Mouse (Mus musculus) limb, embryonic 11.5 days (tissue): ENCODE results near the gene Dip2b. TPM values are rescaled to one million over a fixed set of nuclear protein-coding genes. Genes with fewer than 3 reads are reported as not detected.

Experiments used
- ATAC-seq: fragments of 200-750 bp; cut with Nextera tagmentation; 2 replicates; pipeline ENCODE4 v1.8.0; 2017; ENCODE audit warnings: low read depth; ENCODE audit not compliant: insufficient number of reproducible peaks, low FRiP score, low TSS enrichment
- DNase-seq: peaks from one replicate; pipeline ENCODE4 v3.0.0-alpha.2; 2015; ENCODE audit warnings: low spot score
- H3K27ac ChIP-seq: fragments of 300-500 bp; sonication (generic); replicated peaks from 2 replicates; pipeline ENCODE4 v1.5.1; 2014; ENCODE audit warnings: low read depth, mild to moderate bottlenecking, low read length
- H3K27me3 ChIP-seq: fragments of 300-500 bp; sonication (generic); 2 replicates; pipeline ENCODE4 v1.6.1; 2014; ENCODE audit warnings: mild to moderate bottlenecking, low read length, mixed read lengths; ENCODE audit not compliant: control insufficient read depth, insufficient read depth
- H3K36me3 ChIP-seq: fragments of 300-500 bp; sonication (generic); 2 replicates; pipeline ENCODE4 v1.6.1; 2014; ENCODE audit warnings: mild to moderate bottlenecking, low read length, moderate library complexity, mixed read lengths; ENCODE audit not compliant: control insufficient read depth, insufficient read depth
- H3K4me1 ChIP-seq: fragments of 300-500 bp; sonication (generic); 2 replicates; pipeline ENCODE4 v1.6.1; 2014; ENCODE audit warnings: low read length, mixed read lengths; ENCODE audit not compliant: control insufficient read depth, insufficient read depth
- H3K4me2 ChIP-seq: fragments of 300-500 bp; sonication (generic); 2 replicates; pipeline ENCODE4 v1.6.1; 2014; ENCODE audit warnings: low read depth, mild to moderate bottlenecking, moderate library complexity; ENCODE audit not compliant: severe bottlenecking
- H3K4me3 ChIP-seq: fragments of 300-500 bp; sonication (generic); 2 replicates; pipeline ENCODE4 v1.5.1; 2014; ENCODE audit warnings: low read depth, low read length
- H3K9ac ChIP-seq: fragments of 300-500 bp; sonication (generic); 2 replicates; pipeline ENCODE4 v1.6.1; 2014; ENCODE audit warnings: mild to moderate bottlenecking, low read length
- H3K9me3 ChIP-seq: fragments of 300-500 bp; sonication (generic); 2 replicates; pipeline ENCODE4 v1.6.1; 2016; ENCODE audit warnings: low read length; ENCODE audit not compliant: control insufficient read depth
- WGBS: fragments of 180-500 bp; shearing (Covaris S2); extraction: QIAGEN DNeasy Blood & Tissue Kit; methylation state at CpG from one replicate; pipeline ENCODE4 v1.1.7; 2014; 5-methylcytosine and 5-hydroxymethylcytosine counted together
- polyA plus RNA-seq: library from polyadenylated mRNA; unstranded; fragments of >200 nt; fragmentation: Nextera tagmentation; extraction: Ambion mirVana; gene quantifications from 2 replicates; pipeline ENCODE4 v1.2.1, GENCODE M21; 2014

Dip2b gene
- polyA plus RNA-seq, 1 experiment from 2014 or later = 18.5 TPM

DNA sequence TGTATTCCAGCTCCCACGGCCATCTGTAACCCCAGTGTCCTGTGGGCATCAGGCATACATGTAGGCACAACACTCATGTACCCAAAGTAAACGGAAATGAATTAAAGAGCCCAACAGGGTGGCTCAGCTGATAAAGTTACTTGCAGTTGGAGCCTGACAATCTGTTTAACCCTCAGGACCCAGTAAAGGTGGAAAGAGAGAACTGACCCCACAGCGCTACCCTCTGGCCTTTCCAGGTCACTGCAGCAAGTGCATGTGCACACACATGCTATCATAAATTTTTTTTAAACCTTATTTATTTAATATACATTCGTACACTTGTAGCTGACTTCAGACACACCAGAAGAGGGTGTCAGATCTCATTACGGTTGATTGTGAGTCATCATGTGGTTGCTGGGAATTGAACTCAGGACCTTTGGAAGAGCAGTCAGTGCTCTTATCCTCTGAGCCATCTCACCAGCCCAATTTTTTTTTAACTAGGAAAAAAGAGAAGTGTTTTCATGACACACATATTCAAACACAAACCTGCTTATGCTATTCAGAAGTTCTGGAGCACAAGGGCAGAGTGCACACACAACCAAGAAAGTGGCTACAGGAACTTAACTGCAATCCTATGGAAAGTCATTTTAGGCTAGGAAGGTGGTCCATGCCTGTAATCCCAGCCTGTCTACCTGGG, 146.5 kb downstream of the Dip2b start:
- Histone ChIP-seq H3K4me1 (no peaks in the 10 kb centered on the region), H3K27me3 (no peaks in the 10 kb centered on the region), H3K9me3 (no peaks in the 10 kb centered on the region), H3K4me3 (no peak overlapping the region), H3K9ac (no peak overlapping the region), H3K4me2 (no peak overlapping the region), H3K36me3 (peaks cover 8% of the 10 kb centered on the region; the same call in 1 of the 2 replicates), H3K27ac (no peak overlapping the region)
- WGBS = 88% methylated on average over 5 of the region's 5 CpGs
- no peak for ATAC-seq
- DNase-seq = peak; percentile 24

DNA sequence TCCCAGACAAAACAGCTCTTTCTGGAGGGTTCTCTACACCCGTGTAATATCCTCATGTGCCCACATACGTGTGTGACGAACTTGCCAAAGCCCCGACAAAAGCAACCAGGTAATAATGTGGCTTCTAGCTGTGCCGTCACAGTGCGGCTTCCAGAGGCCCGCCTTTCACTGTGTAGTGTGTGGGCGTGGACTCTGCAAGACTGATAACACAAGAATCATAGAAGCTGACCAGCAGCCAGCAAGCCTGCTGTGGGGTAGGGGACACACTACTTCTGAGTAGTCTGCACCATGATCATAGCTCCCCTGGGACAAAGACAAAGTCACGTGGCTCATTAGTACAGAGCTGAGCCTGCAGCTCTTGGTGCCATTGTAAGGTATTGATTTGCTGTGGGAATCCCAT, 147.8 kb downstream of the Dip2b start:
- H3K27me3 ChIP-seq = no peaks in the 10 kb centered on the region
- no peak overlapping the region for H3K9ac ChIP-seq
- no peak overlapping the region for H3K4me3 ChIP-seq
- ATAC-seq = no peak
- no peaks in the 10 kb centered on the region for H3K9me3 ChIP-seq
- H3K4me1 ChIP-seq = no peaks in the 10 kb centered on the region
- H3K36me3 ChIP-seq = peaks cover 8% of the 10 kb centered on the region; the same call in 1 of the 2 replicates
- no peak overlapping the region for H3K4me2 ChIP-seq
- H3K27ac ChIP-seq = no peak overlapping the region
- DNase-seq = no peak
- WGBS = 94% methylated on average over 9 of the region's 9 CpGs

- no peak overlapping the region for H3K4me3 ChIP-seq
- H3K4me2 ChIP-seq = no peak overlapping the region
- H3K4me1 ChIP-seq = no peaks in the 10 kb centered on the region
- WGBS = 94% methylated on average over 8 of the region's 8 CpGs
- no peaks in the 10 kb centered on the region for H3K27me3 ChIP-seq
- DNase-seq (no peak), ATAC-seq (no peak)
- peaks cover 11% of the 10 kb centered on the region; the same call in 1 of the 2 replicates for H3K36me3 ChIP-seq
- no peak overlapping the region for H3K9ac ChIP-seq
- H3K27ac ChIP-seq = no peak overlapping the region
- no peaks in the 10 kb centered on the region for H3K9me3 ChIP-seq
Observed at GRCm38 (mm10) chr15:100186882-100187672, 148.6 kb downstream of the Dip2b start.

DNA sequence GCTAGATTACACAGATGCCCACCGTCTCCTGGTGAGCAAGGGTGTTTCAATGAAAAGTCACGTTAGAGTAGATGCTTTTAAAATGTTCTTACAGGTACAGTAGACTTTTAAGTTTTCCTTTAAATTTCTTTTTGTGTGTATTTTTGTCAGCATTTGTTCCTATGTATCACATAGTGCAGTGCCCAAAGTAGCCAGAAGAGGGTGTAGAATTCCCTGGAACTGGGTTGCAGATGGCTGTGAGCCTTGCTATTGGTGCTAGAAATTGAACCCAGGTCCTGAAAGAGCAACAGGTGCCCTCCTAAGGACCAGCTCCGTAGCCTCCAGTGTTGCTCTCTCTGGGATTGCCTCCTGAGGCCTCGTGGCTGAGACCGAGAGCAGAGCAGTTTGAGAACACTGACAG, 150.1 kb downstream of the Dip2b start:
- Histone ChIP-seq H3K4me3 (no peak overlapping the region), H3K9me3 (no peaks in the 10 kb centered on the region), H3K27ac (no peak overlapping the region), H3K4me2 (no peak overlapping the region), H3K36me3 (peaks cover 15% of the 10 kb centered on the region), H3K27me3 (no peaks in the 10 kb centered on the region), H3K4me1 (no peaks in the 10 kb centered on the region), H3K9ac (no peak overlapping the region)
- ATAC-seq (no peak), DNase-seq (peak; percentile 27)
- WGBS = 94% methylated on average over 5 of the region's 5 CpGs

DNA sequence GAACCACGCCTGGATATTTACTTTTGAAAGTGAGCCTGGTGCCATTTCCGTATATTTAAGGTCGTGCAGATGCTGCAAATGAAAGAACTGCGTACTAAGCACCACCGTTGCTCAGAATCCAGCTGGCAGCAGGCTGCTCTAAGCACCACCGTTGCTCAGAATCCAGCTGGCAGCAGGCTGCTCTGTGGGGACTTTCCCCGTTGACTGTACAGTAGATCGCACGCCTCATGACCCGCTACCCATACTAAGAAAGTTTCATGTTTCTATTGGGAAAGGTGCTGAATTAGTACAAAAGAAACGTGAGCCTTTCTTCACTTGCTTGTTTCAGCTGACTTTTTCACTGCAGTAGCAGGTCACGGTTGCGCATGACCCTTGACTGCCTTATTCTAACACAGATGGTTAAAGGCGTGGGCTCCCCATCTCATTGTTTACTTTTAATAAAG, 150.5 kb downstream of the Dip2b start:
- no peak overlapping the region for H3K27ac ChIP-seq
- no peak overlapping the region for H3K4me3 ChIP-seq
- WGBS = 89% methylated on average over 14 of the region's 14 CpGs
- H3K4me1 ChIP-seq = no peaks in the 10 kb centered on the region
- DNase-seq (no peak), ATAC-seq (no peak)
- H3K9ac ChIP-seq = no peak overlapping the region
- H3K27me3 ChIP-seq = no peaks in the 10 kb centered on the region
- H3K36me3 ChIP-seq = peaks cover 15% of the 10 kb centered on the region
- H3K9me3 ChIP-seq = no peaks in the 10 kb centered on the region
- H3K4me2 ChIP-seq = no peak overlapping the region

GRCm38 (mm10) chr15:100190083-100190482, 151.6 kb downstream of the Dip2b start:
- Histone ChIP-seq H3K9ac (no peak overlapping the region), H3K4me1 (no peaks in the 10 kb centered on the region), H3K36me3 (peaks cover 15% of the 10 kb centered on the region), H3K27ac (no peak overlapping the region), H3K27me3 (no peaks in the 10 kb centered on the region), H3K4me3 (no peak overlapping the region), H3K9me3 (no peaks in the 10 kb centered on the region), H3K4me2 (no peak overlapping the region)
- 91% methylated on average over 5 of the region's 5 CpGs for WGBS
- DNase-seq = no peak
- ATAC-seq = no peak

- no peak overlapping the region for H3K9ac ChIP-seq
- H3K4me1 ChIP-seq = no peaks in the 10 kb centered on the region
- ATAC-seq (no peak), DNase-seq (no peak)
- 88% methylated on average over 11 of the region's 11 CpGs for WGBS
- H3K4me2 ChIP-seq = no peak overlapping the region
- H3K27ac ChIP-seq = no peak overlapping the region
- H3K9me3 ChIP-seq = no peaks in the 10 kb centered on the region
- no peak overlapping the region for H3K4me3 ChIP-seq
- peaks cover 5% of the 10 kb centered on the region; the same call in 1 of the 2 replicates for H3K36me3 ChIP-seq
- no peaks in the 10 kb centered on the region for H3K27me3 ChIP-seq
Observed at GRCm38 (mm10) chr15:100198983-100199745, 160.7 kb downstream of the Dip2b start.

DNA sequence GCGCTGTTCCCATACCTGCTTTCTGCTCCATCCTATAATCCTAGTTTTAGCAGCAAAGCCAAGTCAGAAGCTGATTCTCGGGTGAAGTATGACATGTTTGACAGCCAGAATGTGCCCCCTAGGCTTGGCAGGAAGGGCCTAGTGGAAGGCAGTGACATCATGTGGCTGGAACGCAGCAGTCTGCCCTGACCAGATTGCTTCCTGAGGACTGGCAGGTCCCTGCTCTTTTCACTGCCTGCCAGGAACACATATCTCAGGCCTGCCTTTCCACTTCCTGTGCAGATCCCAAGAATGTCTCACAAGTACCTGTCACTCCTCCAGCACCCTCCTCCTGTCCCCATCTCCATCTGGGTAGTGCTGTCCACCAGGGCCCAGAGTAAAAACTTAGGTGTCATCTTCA, 161.3 kb downstream of the Dip2b start:
- 80% methylated on average over 3 of the region's 3 CpGs for WGBS
- Histone ChIP-seq H3K4me3 (no peak overlapping the region), H3K4me1 (no peaks in the 10 kb centered on the region), H3K27ac (no peak overlapping the region), H3K9me3 (no peaks in the 10 kb centered on the region), H3K4me2 (no peak overlapping the region), H3K27me3 (no peaks in the 10 kb centered on the region), H3K9ac (no peak overlapping the region), H3K36me3 (peaks cover 5% of the 10 kb centered on the region; the same call in 1 of the 2 replicates)
- ATAC-seq (no peak), DNase-seq (no peak)
